Mouse (Mus musculus) liver, adult 2 months (tissue): ENCODE measurements around the gene Tbc1d16.

Source experiments
- CTCF ChIP-seq: fragments of 200-500 bp; IDR thresholded peaks from 2 replicates; pipeline ENCODE4 v1.5.1; 2011; ENCODE audit warnings: low read depth, low read length, control low read depth
- POLR2A ChIP-seq: fragments of 200-500 bp; IDR thresholded peaks from 2 replicates; pipeline ENCODE4 v1.6.1; 2011; ENCODE audit warnings: low read length, control low read depth; ENCODE audit not compliant: insufficient read depth; ENCODE audit errors: extremely low read depth

DNA sequence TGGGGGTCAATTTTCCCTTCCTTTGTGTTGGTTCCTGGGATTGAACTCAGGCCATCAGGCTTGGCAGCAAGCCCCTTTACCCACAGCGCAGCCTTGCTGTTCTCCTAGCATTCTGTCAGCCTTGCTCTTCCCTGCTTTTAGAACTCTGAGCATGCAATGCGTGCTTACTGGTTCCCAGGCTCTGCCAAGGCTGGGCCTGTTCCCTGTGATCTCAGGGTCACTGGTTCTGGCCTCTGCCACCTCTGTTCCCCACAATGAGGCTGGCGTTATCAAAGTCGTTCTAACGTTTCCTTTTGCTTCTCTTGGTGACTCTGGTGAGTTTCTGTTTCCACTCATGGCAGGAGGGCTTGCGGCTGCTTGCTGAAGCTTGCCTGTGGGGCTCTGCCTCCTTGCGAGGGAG is 110.4 kb downstream of the Tbc1d16 start:
- TF ChIP-seq CTCF (no peak), POLR2A (no peak)
